In genomic region chr11:79833817-79834216, GRCm38 (mm10) we compare ENCODE assay signal across 23 mouse cellular contexts.
DNase-seq lines count a peak whose midpoint lies in the region; ATAC-seq and TF ChIP-seq lines count a peak whose summit lies in the region.
"Had no signal": no experiment of that assay in that cellular context is flagged by ENCODE, and none has a peak within 500 bp of the region (broad histone marks: within the 10 kb centered on the region; RNA-seq: fewer than 3 reads in every experiment).

No protein-coding gene starts in this region.

- no peaks in the 10 kb centered on the region for H3K9me3 ChIP-seq in neural tube, embryonic 11.5 days (ENCODE audit: control insufficient read depth, low read length)
- H3K9me3 ChIP-seq in neural tube, embryonic 15.5 days (replicated peaks): no peaks in the 10 kb centered on the region
- H3K9me3 ChIP-seq: embryonic facial prominence, embryonic 10.5 days; heart, embryonic 13.5 days; hindbrain, embryonic 13.5 days; intestine, embryonic 15.5 days; liver, embryonic 13.5 days; neural tube, embryonic 13.5 days had no signal

- no peak overlapping the region for H3K4me3 ChIP-seq in neural tube, embryonic 11.5 days (ENCODE audit: low read depth, low read length)
- no peak overlapping the region for H3K4me3 ChIP-seq in neural tube, embryonic 15.5 days (replicated peaks)
- no peak overlapping the region for H3K4me3 ChIP-seq in layer of hippocampus, adult 2 months
- H3K4me3 ChIP-seq: embryonic facial prominence, embryonic 10.5 days; heart, adult 2 months; heart, embryonic 13.5 days; hindbrain, embryonic 13.5 days; intestine, embryonic 15.5 days; liver, embryonic 13.5 days; neural tube, embryonic 13.5 days had no signal

- no peaks in the 10 kb centered on the region for H3K36me3 ChIP-seq in neural tube, embryonic 11.5 days (ENCODE audit: control insufficient read depth, insufficient read depth, low read length)
- H3K36me3 ChIP-seq in neural tube, embryonic 15.5 days: no peaks in the 10 kb centered on the region
- H3K36me3 ChIP-seq: embryonic facial prominence, embryonic 10.5 days; heart, embryonic 13.5 days; hindbrain, embryonic 13.5 days; intestine, embryonic 15.5 days; liver, embryonic 13.5 days; neural tube, embryonic 13.5 days had no signal

- peaks cover 5% of the 10 kb centered on the region; the same call in 1 of the 2 replicates for H3K4me1 ChIP-seq in neural tube, embryonic 11.5 days (ENCODE audit: control insufficient read depth, insufficient read depth, low read length)
- peaks cover 6% of the 10 kb centered on the region; the same call in 1 of the 2 replicates for H3K4me1 ChIP-seq in neural tube, embryonic 15.5 days
- H3K4me1 ChIP-seq: hindbrain, embryonic 13.5 days; neural tube, embryonic 13.5 days had no signal

- H3K27me3 ChIP-seq in neural tube, embryonic 11.5 days (ENCODE audit: control insufficient read depth, insufficient read depth, low read length): no peaks in the 10 kb centered on the region
- no peaks in the 10 kb centered on the region for H3K27me3 ChIP-seq in neural tube, embryonic 15.5 days (replicated peaks)
- H3K27me3 ChIP-seq: heart, embryonic 13.5 days; hindbrain, embryonic 13.5 days; intestine, embryonic 15.5 days; liver, embryonic 13.5 days; neural tube, embryonic 13.5 days had no signal

- WGBS in neural tube, embryonic 11.5 days: 37% methylated on average over 2 of the region's 2 CpGs
- 13% methylated on average over 2 of the region's 2 CpGs for WGBS in neural tube, embryonic 15.5 days

- no peak overlapping the region for H3K9ac ChIP-seq in neural tube, embryonic 11.5 days (ENCODE audit: low read length)
- H3K9ac ChIP-seq in neural tube, embryonic 15.5 days (replicated peaks): no peak overlapping the region
- H3K9ac ChIP-seq: forebrain, postnatal 0 days; heart, embryonic 13.5 days; hindbrain, embryonic 13.5 days; intestine, embryonic 15.5 days; liver, embryonic 13.5 days; lung, embryonic 14.5 days; neural tube, embryonic 13.5 days had no signal

- no peak overlapping the region for H3K4me2 ChIP-seq in neural tube, embryonic 11.5 days (ENCODE audit: low read depth)
- H3K4me2 ChIP-seq in neural tube, embryonic 15.5 days: no peak overlapping the region
- H3K4me2 ChIP-seq: heart, embryonic 13.5 days; hindbrain, embryonic 13.5 days; intestine, embryonic 15.5 days; liver, embryonic 13.5 days; lung, embryonic 14.5 days; neural tube, embryonic 13.5 days had no signal

- no peak for ATAC-seq in CD4-positive, CD25-positive, alpha-beta regulatory T cell, adult 4 months
- peak; percentile 72 for ATAC-seq in neural tube, embryonic 11.5 days (ENCODE audit: insufficient read depth, low FRiP score, low TSS enrichment)
- ATAC-seq in neural tube, embryonic 15.5 days (ENCODE audit: low FRiP score): no peak
- ATAC-seq: forebrain, postnatal 0 days; intestine, embryonic 15.5 days had no signal

- DNase-seq in CD4-positive, CD25-positive, alpha-beta regulatory T cell, adult 2 months (ENCODE audit: low read depth, low spot score): peak; percentile 16
- peak; percentile 57 for DNase-seq in neural tube, embryonic 11.5 days (ENCODE audit: low spot score)
- DNase-seq in R1 (ENCODE audit: low read depth, low spot score): peak; percentile 17
- DNase-seq in induced T-regulatory cell, adult 2 months (ENCODE audit: low read depth): peak; percentile 32
- DNase-seq in spleen, postnatal 36 days (ENCODE audit: low spot score in 2 of 2): no peak
- DNase-seq in layer of hippocampus, adult 2 months (ENCODE audit: low spot score in 2 of 2): no peak
- DNase-seq: adrenal gland, postnatal 14 days; cerebellum, adult 2 months; cerebellum, postnatal 25 days; forebrain, postnatal 0 days; gastrocnemius, postnatal 25 days; heart, adult 2 months; heart, postnatal 14 days; kidney, postnatal 25 days; liver, embryonic 13.5 days; lung, embryonic 14.5 days had no signal

- no peak for TF ChIP-seq CTCF in layer of hippocampus, adult 2 months (conservative IDR thresholded peaks at IDR 0.05)

- H3K27ac ChIP-seq in neural tube, embryonic 11.5 days (ENCODE audit: low read depth, low read length): no peak overlapping the region
- no peak overlapping the region for H3K27ac ChIP-seq in neural tube, embryonic 15.5 days (replicated peaks)
- no peak overlapping the region for H3K27ac ChIP-seq in layer of hippocampus, adult 2 months
- H3K27ac ChIP-seq: embryonic facial prominence, embryonic 10.5 days; heart, adult 2 months; heart, embryonic 13.5 days; hindbrain, embryonic 13.5 days; intestine, embryonic 15.5 days; liver, embryonic 13.5 days; neural tube, embryonic 13.5 days had no signal

Comparison
In these comparisons a context has a peak if more than half of its experiments do, and no peak if none do; other contexts are left out.
1. DNase-seq: peak in CD4-positive, CD25-positive, alpha-beta regulatory T cell, adult 2 months (single experiment), neural tube, embryonic 11.5 days (single experiment), R1 (single experiment) and induced T-regulatory cell, adult 2 months (single experiment); none in spleen, postnatal 36 days (0 of 2) and layer of hippocampus, adult 2 months (0 of 2).